Mouse (Mus musculus) adrenal gland, adult 2 months (tissue): ENCODE measurements at regions not wholly inside any gene's neighbourhood (a gene's known extent, or its start where the extent isn't known, plus 50 kb on each side); places are given as distances from the start of the nearest gene placed in this dataset.
A peak's percentile ranks its signal among the peaks of the same experiment; 100 is the strongest.

Experiments used
- DNase-seq: peaks from one replicate; pipeline ENCODE4 v3.0.0; 2021

GRCm38 (mm10) chr5:51758289-51758688 lies 190.8 kb upstream of the Ppargc1a start:
- no peak for DNase-seq

GRCm38 (mm10) chr5:51757864-51758263 lies 190.3 kb upstream of the Ppargc1a start:
- no peak for DNase-seq

GRCm38 (mm10) chr5:51752024-51752423 lies 184.5 kb upstream of the Ppargc1a start:
- DNase-seq: no peak

GRCm38 (mm10) chr5:51750456-51750855 lies 182.9 kb upstream of the Ppargc1a start:
- DNase-seq: no peak

GRCm38 (mm10) chr5:51740893-51741292 lies 173.4 kb upstream of the Ppargc1a start:
- DNase-seq: no peak

GRCm38 (mm10) chr5:51730241-51730640 lies 162.7 kb upstream of the Ppargc1a start:
- no peak for DNase-seq

- DNase-seq: no peak
These were observed 162.2 kb upstream of the Ppargc1a start for GRCm38 (mm10) chr5:51729771-51730170.

GRCm38 (mm10) chr5:51726762-51727161 lies 159.2 kb upstream of the Ppargc1a start:
- DNase-seq: no peak

GRCm38 (mm10) chr5:51718911-51719310 lies 151.4 kb upstream of the Ppargc1a start:
- no peak for DNase-seq

- no peak for DNase-seq
These were observed 150.9 kb upstream of the Ppargc1a start for GRCm38 (mm10) chr5:51718451-51718850.

GRCm38 (mm10) chr5:51711860-51712560 lies 144.5 kb upstream of the Ppargc1a start:
- peak; percentile 3 for DNase-seq

- no peak for DNase-seq
These were observed 143.1 kb upstream of the Ppargc1a start for GRCm38 (mm10) chr5:51710664-51711063.

- DNase-seq: no peak
These were observed 142.0 kb upstream of the Ppargc1a start for GRCm38 (mm10) chr5:51709447-51709991.

- no peak for DNase-seq
These were observed 112.4 kb upstream of the Ppargc1a start for GRCm38 (mm10) chr5:51679884-51680283.

- DNase-seq: no peak
These were observed 103.7 kb upstream of the Ppargc1a start for GRCm38 (mm10) chr5:51671190-51671589.

- no peak for DNase-seq
These were observed 97.7 kb upstream of the Ppargc1a start for GRCm38 (mm10) chr5:51665241-51665640.

GRCm38 (mm10) chr5:51658232-51658896 lies 90.8 kb upstream of the Ppargc1a start:
- no peak for DNase-seq

- no peak for DNase-seq
These were observed 86.0 kb upstream of the Ppargc1a start for GRCm38 (mm10) chr5:51653507-51653906.

GRCm38 (mm10) chr5:51624400-51624799 lies 56.9 kb upstream of the Ppargc1a start:
- DNase-seq: no peak
